ENCODE assay signal across 8 mouse cellular contexts in the genomic region with DNA sequence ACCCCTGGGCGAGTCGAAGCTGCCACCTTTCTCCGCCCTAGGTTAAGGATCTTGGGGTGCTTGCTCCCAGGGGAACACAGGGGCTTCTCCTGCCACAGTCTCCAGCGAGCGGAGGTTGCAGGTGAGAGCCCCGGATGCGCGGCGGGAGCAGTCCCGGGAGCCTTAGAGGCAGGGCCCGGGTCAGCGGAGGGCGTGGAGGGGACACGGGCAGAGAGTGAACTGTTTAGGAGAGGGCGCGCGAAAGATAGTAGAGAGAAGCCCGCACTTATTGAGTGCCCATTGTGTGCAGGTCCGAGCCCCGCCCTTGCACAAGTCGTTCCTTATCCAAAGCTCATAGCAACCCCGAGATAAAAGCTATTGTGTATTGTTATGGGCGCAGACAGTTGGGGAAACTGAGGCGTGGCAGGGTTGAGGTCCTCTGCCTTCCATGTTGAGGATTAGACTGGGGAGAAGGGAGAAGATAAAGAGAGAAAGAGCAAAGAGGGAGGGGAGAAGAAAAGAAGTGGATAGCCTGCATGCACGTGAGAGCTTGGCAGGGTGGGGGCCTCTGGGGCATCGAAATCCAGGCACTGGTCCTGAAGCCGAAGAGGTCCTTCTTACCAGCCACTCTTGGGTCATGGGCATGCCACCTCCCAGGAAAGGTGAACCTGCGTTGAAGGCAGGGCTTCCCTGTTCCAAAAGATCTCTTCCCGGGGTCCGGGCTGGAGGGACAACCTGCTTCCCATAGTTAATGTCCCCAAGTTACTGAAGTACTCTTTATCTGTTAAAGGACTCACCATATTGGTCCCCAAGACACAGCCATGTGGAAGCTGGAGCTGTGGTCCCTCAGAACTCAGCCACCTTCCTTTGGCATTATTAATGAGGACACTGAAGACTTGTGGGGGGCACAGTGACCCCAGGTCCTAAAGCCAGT. TPM values are rescaled to one million over a fixed set of nuclear protein-coding genes. Genes with fewer than 3 reads are reported as not detected.
DNase-seq lines count a peak whose midpoint lies in the region; ATAC-seq and TF ChIP-seq lines count a peak whose summit lies in the region.

No protein-coding gene starts in this region.

- H3K4me3 ChIP-seq in ES-E14 (ENCODE audit: insufficient read depth in 1 of 2, low read depth in 1 of 2, low read length in 2 of 2, poor library complexity in 1 of 2, severe bottlenecking in 1 of 2) = peak overlapping the region; percentile 43 to 67
- peak overlapping the region; percentile 79 for H3K4me3 ChIP-seq in heart, embryonic 12.5 days
- peak overlapping the region; percentile 62 for H3K4me3 ChIP-seq in limb, embryonic 12.5 days (replicated peaks)
- peak overlapping the region; percentile 46 for H3K4me3 ChIP-seq in myocyte

- peak overlapping the region; percentile 42 for H3ac ChIP-seq in myocyte (ENCODE audit: control insufficient read depth, insufficient read length)

- 5% methylated on average over 30 of the region's 30 CpGs for WGBS in heart, embryonic 12.5 days
- WGBS in limb, embryonic 12.5 days = 15% methylated on average over 30 of the region's 30 CpGs

- H3K27ac ChIP-seq in ES-E14 (ENCODE audit: insufficient read depth, low read depth, low read length, poor library complexity, severe bottlenecking) = no peak overlapping the region
- peak overlapping the region; percentile 90 for H3K27ac ChIP-seq in heart, embryonic 12.5 days (ENCODE audit: poor library complexity, severe bottlenecking)
- H3K27ac ChIP-seq in limb, embryonic 12.5 days = 0 out of 2 replicates have a peak overlapping the region, but pooled peaks have one; percentile 35

- peak overlapping the region; percentile 79 for H3K4me2 ChIP-seq in heart, embryonic 12.5 days
- peak overlapping the region; percentile 98 for H3K4me2 ChIP-seq in limb, embryonic 12.5 days
- peak overlapping the region; percentile 81 for H3K4me2 ChIP-seq in myocyte (ENCODE audit: low read depth)

- no peaks in the 10 kb centered on the region for H3K27me3 ChIP-seq in heart, embryonic 12.5 days (replicated peaks)
- peaks cover 19% of the 10 kb centered on the region for H3K27me3 ChIP-seq in limb, embryonic 12.5 days
- H3K27me3 ChIP-seq in myocyte (ENCODE audit: control insufficient read depth, insufficient read depth, insufficient read length) = no peaks in the 10 kb centered on the region

- peak; percentile 23 for DNase-seq in adrenal gland, postnatal 25 days
- DNase-seq in adrenal gland, postnatal 10 days = no peak
- DNase-seq in ES-E14 (ENCODE audit: low read depth, low spot score) = no peak
- no peak for DNase-seq in Muller cell, postnatal 12 days (ENCODE audit: inconsistent ontology term)
- DNase-seq in gastrocnemius, adult 18-20 months (ENCODE audit: low spot score) = no peak

- in situ Hi-C loops in ES-E14 (cut with MboI; ENCODE audit: low sequenced_read_pairs in 2 of 2, unreplicated experiment in 2 of 2) = no loop called here

- no peak for ATAC-seq in heart, embryonic 12.5 days (ENCODE audit: insufficient number of reproducible peaks, low FRiP score)
- no peak for ATAC-seq in limb, embryonic 12.5 days (ENCODE audit: insufficient number of reproducible peaks, insufficient read depth, low FRiP score, low TSS enrichment, low read depth)

- H3K4me1 ChIP-seq in ES-E14 (ENCODE audit: control insufficient read depth in 2 of 2, insufficient read depth in 2 of 2, low read length in 2 of 2, poor library complexity in 1 of 2) = no peaks in the 10 kb centered on the region
- peaks cover 69% of the 10 kb centered on the region for H3K4me1 ChIP-seq in heart, embryonic 12.5 days (replicated peaks)
- peaks cover 39% of the 10 kb centered on the region for H3K4me1 ChIP-seq in limb, embryonic 12.5 days (replicated peaks)

- H3K36me3 ChIP-seq in ES-E14 (ENCODE audit: control insufficient read depth, insufficient read depth, low read length, poor library complexity, severe bottlenecking) = no peaks in the 10 kb centered on the region
- H3K36me3 ChIP-seq in heart, embryonic 12.5 days = peaks cover 5% of the 10 kb centered on the region
- H3K36me3 ChIP-seq in limb, embryonic 12.5 days = 0 out of 2 replicates have a peak, but pooled peaks cover 3% of the 10 kb centered on the region
- H3K36me3 ChIP-seq in myocyte (ENCODE audit: control insufficient read depth, insufficient read depth) = no peaks in the 10 kb centered on the region

- H3K79me2 ChIP-seq in myocyte (ENCODE audit: control insufficient read depth, insufficient read depth) = peaks cover 3% of the 10 kb centered on the region

- no peaks in the 10 kb centered on the region for H3K9me3 ChIP-seq in ES-E14 (ENCODE audit: control insufficient read depth, insufficient read depth, low read depth, low read length)
- no peaks in the 10 kb centered on the region for H3K9me3 ChIP-seq in heart, embryonic 12.5 days (replicated peaks)
- no peaks in the 10 kb centered on the region for H3K9me3 ChIP-seq in limb, embryonic 12.5 days

- peak overlapping the region; percentile 58 for H3K9ac ChIP-seq in ES-E14 (ENCODE audit: insufficient read depth, low read depth, low read length, poor library complexity, severe bottlenecking)
- peak overlapping the region; percentile 92 for H3K9ac ChIP-seq in heart, embryonic 12.5 days
- H3K9ac ChIP-seq in limb, embryonic 12.5 days (replicated peaks) = peak overlapping the region; percentile 75

- no peak for TF ChIP-seq POLR2A in myocyte (IDR thresholded peaks at IDR 0.05; ENCODE audit: insufficient read length, low read depth)

TF ChIP-seq in ES-E14, 5 proteins besides CTCF, POLR2A, EP300 and RAD21:
- TF ChIP-seq ZC3H11A (IDR thresholded peaks at IDR 0.05; ENCODE audit: borderline replicate concordance, low read depth, low read length) (no peak), CHD2 (IDR thresholded peaks at IDR 0.05; ENCODE audit: low read depth, low read length) (no peak), ZNF384 (IDR thresholded peaks at IDR 0.05; ENCODE audit: low read depth, low read length) (no peak), MAFK (IDR thresholded peaks at IDR 0.05; ENCODE audit: insufficient read depth, low read depth, low read length) (no peak), HCFC1 (IDR thresholded peaks at IDR 0.05; ENCODE audit: borderline replicate concordance, insufficient read depth, low read length) (no peak)
TF ChIP-seq in ES-E14: peak in this region for 0.

TF ChIP-seq in myocyte, 11 proteins besides CTCF, POLR2A, EP300 and RAD21:
- TF ChIP-seq CEBPB (IDR thresholded peaks at IDR 0.05; ENCODE audit: insufficient read depth, poor library complexity, severe bottlenecking) (no peak), E2F4 (IDR thresholded peaks at IDR 0.05; ENCODE audit: insufficient read depth) (no peak), TCF3 (IDR thresholded peaks at IDR 0.05; ENCODE audit: insufficient read length, low read depth) (no peak), MYOG (IDR thresholded peaks at IDR 0.05; ENCODE audit: control insufficient read depth in 1 of 3, insufficient read depth in 1 of 3, insufficient read length in 2 of 3, low read depth in 2 of 3) (no peak), USF1 (IDR thresholded peaks at IDR 0.05; ENCODE audit: low read depth) (no peak), MYOD1 (IDR thresholded peaks at IDR 0.05; ENCODE audit: control insufficient read depth in 1 of 3, insufficient read length in 2 of 3, low read depth in 2 of 3) (no peak), REST (IDR thresholded peaks at IDR 0.05; ENCODE audit: insufficient read depth, insufficient read length) (no peak), MAX (IDR thresholded peaks at IDR 0.05; ENCODE audit: low read depth) (no peak), SRF (IDR thresholded peaks at IDR 0.05; ENCODE audit: control insufficient read depth, insufficient read length, low read depth) (no peak), POLR2AphosphoS2 (IDR thresholded peaks at IDR 0.05; ENCODE audit: insufficient read length, low read depth) (no peak), TCF12 (IDR thresholded peaks at IDR 0.05; ENCODE audit: insufficient read depth, poor library complexity, severe bottlenecking) (no peak)
TF ChIP-seq in myocyte: peak in this region for 0.

RNA-seq across cellular contexts. Expression of a gene that starts 1.1 kb away (rescaled TPM):
- total RNA-seq in adrenal gland, postnatal 25 days (2021) = 4.9 and 9.9 TPM in 2 replicates
- 10 to 100 TPM; 11.5 to 16.6 TPM for total RNA-seq in adrenal gland, postnatal 10 days (2021)
- 8.3 and 10.2 TPM in 2 replicates for total RNA-seq in ES-E14 (2012; rRNA removed)
- 28.5 and 28.8 TPM in 2 replicates for polyA plus RNA-seq in heart, embryonic 12.5 days (2016; fragmentation: Nextera tagmentation; extraction: Ambion mirVana)
- 11.2 and 12.2 TPM in 2 replicates for polyA plus RNA-seq in limb, embryonic 12.5 days (2016; fragmentation: Nextera tagmentation; extraction: Ambion mirVana)
- 9.5 TPM for polyA plus RNA-seq in myocyte (2012; fragmentation: generic; extraction: Trizol)
- total RNA-seq in gastrocnemius, adult 18-20 months (2021) = 1 to 10 TPM; 6.2 to 8.8 TPM

RNA-seq across cellular contexts. Expression of a gene that starts 29.3 kb away (rescaled TPM):
- 318 and 396 TPM in 2 replicates for total RNA-seq in adrenal gland, postnatal 25 days (2021)
- total RNA-seq in adrenal gland, postnatal 10 days (2021) = 100 to 1,000 TPM; 331 to 363 TPM
- total RNA-seq in ES-E14 (2012; rRNA removed) = 337 and 500 TPM in 2 replicates
- polyA plus RNA-seq in heart, embryonic 12.5 days (2016; fragmentation: Nextera tagmentation; extraction: Ambion mirVana) = 1,302 and 1,316 TPM in 2 replicates
- polyA plus RNA-seq in limb, embryonic 12.5 days (2016; fragmentation: Nextera tagmentation; extraction: Ambion mirVana) = 1,189 and 1,266 TPM in 2 replicates
- 1,713 TPM for polyA plus RNA-seq in myocyte (2012; fragmentation: generic; extraction: Trizol)
- total RNA-seq in gastrocnemius, adult 18-20 months (2021) = 10 to 100 TPM; 37.4 to 70.5 TPM
